Mouse (Mus musculus) limb, embryonic 15.5 days (tissue): ENCODE data around the gene Shbg. TPM values are rescaled to one million over a fixed set of nuclear protein-coding genes. Genes with fewer than 3 reads are reported as not detected.

Experiments
- ATAC-seq: fragments of 200-750 bp; cut with Nextera tagmentation; 2 replicates; pipeline ENCODE4 v1.8.0; 2017; ENCODE audit warnings: low read depth, moderate TSS enrichment; ENCODE audit not compliant: insufficient number of reproducible peaks, low FRiP score, low TSS enrichment
- H3K27ac ChIP-seq: fragments of 300-500 bp; sonication (generic); 2 replicates; pipeline ENCODE4 v1.5.1; 2015; ENCODE audit warnings: moderate library complexity, mild to moderate bottlenecking, inconsistent platforms
- H3K27me3 ChIP-seq: fragments of 300-500 bp; sonication (generic); 2 replicates; pipeline ENCODE4 v1.6.1; 2015; ENCODE audit warnings: inconsistent platforms
- H3K36me3 ChIP-seq: fragments of 300-500 bp; sonication (generic); 2 replicates; pipeline ENCODE4 v1.6.1; 2015; ENCODE audit warnings: inconsistent platforms
- H3K4me1 ChIP-seq: fragments of 300-500 bp; sonication (generic); 2 replicates; pipeline ENCODE4 v1.6.1; 2015; ENCODE audit warnings: inconsistent platforms
- H3K4me2 ChIP-seq: fragments of 300-500 bp; sonication (generic); 2 replicates; pipeline ENCODE4 v1.6.1; 2015; ENCODE audit warnings: mild to moderate bottlenecking, inconsistent platforms
- H3K4me3 ChIP-seq: fragments of 300-500 bp; sonication (generic); 2 replicates; pipeline ENCODE4 v1.5.1; 2015; ENCODE audit warnings: mild to moderate bottlenecking, inconsistent platforms
- H3K9ac ChIP-seq: fragments of 300-500 bp; sonication (generic); 2 replicates; pipeline ENCODE4 v1.6.1; 2015; ENCODE audit warnings: inconsistent platforms
- H3K9me3 ChIP-seq: fragments of 300-500 bp; sonication (generic); 2 replicates; pipeline ENCODE4 v1.6.1; 2016; ENCODE audit warnings: inconsistent platforms
- WGBS: fragments of 180-500 bp; shearing (Covaris S2); methylation state at CpG from one replicate; pipeline ENCODE4 v1.1.7; 2015; 5-methylcytosine and 5-hydroxymethylcytosine counted together
- polyA plus RNA-seq: library from polyadenylated mRNA; unstranded; fragments of >200 nt; fragmentation: Nextera tagmentation; extraction: Ambion mirVana; gene quantifications from 2 replicates; pipeline ENCODE4 v1.2.1, GENCODE M21; 2015

Gene Shbg
- polyA plus RNA-seq, 1 experiment from 2014 or later: not detected

DNA sequence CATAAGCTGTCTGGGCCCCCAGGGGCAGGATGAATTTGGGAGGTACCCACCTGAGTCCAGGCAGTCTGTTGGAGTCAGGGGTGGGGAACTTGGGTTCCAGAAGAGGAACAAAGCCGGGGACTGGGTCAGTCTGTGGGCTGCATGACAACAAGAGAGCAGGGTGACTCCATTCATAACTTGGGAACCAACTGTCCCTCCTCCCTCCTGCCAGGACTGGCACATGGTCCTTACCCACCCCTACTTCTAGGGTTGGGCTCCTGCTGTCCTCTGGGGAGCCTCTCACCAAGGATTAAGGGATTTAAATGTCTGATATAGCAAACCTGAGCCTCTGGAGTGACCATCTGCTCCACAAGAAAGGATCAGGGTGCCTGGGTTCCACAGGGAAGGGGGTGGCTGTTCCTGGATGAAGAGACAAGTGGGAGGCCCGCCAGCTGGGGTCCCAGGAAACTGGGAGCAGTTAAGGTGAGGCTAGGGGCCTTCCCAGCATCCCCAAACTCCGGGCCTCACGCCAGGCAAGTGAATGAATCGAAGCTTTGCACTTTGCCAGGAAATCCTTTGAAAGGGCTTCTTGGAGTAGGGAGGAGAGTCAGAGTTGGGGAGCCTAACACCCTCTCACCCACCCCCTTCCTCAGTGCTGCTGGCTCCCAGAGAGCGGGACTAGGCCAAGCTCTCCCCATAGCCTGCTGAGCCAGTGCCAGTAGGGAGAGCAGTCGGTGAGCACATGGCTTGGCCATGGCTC, 25.6 kb downstream of the Shbg start:
- H3K27ac ChIP-seq: peak overlapping the region; percentile 5
- peaks cover 72% of the 10 kb centered on the region for H3K36me3 ChIP-seq
- no peak overlapping the region for H3K9ac ChIP-seq
- no peak overlapping the region for H3K4me2 ChIP-seq
- ATAC-seq: 0 out of 2 replicates have a peak, but pooled peaks have one; percentile 30
- no peaks in the 10 kb centered on the region for H3K4me1 ChIP-seq
- WGBS: 74% methylated on average over 7 of the region's 7 CpGs
- no peak overlapping the region for H3K4me3 ChIP-seq
- no peaks in the 10 kb centered on the region for H3K27me3 ChIP-seq
- H3K9me3 ChIP-seq: no peaks in the 10 kb centered on the region

DNA sequence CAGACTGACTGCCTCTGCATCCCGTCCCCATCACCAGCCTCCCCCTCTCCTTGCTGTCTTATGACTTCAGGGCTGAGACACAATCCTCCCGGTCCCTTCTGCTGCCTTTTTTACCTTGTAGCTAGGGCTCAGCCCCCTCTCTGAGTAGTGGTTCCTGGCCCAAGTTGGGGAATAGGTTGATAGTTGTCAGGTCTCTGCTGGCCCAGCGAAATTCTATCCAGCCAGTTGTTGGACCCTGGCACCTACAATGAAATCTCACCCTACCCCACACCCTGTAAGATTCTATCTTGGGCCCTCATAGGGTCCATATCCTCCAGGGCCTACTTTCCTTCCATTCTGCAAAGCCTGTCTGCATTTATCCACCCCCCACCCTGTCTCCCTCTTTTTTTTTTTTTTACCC, 26.3 kb downstream of the Shbg start:
- Histone ChIP-seq H3K27me3 (no peaks in the 10 kb centered on the region), H3K4me3 (no peak overlapping the region), H3K27ac (no peak overlapping the region), H3K4me2 (no peak overlapping the region), H3K9me3 (no peaks in the 10 kb centered on the region), H3K36me3 (peaks cover 78% of the 10 kb centered on the region), H3K4me1 (no peaks in the 10 kb centered on the region), H3K9ac (no peak overlapping the region)
- no peak for ATAC-seq
- WGBS: 82% methylated on average over 3 of the region's 3 CpGs

DNA sequence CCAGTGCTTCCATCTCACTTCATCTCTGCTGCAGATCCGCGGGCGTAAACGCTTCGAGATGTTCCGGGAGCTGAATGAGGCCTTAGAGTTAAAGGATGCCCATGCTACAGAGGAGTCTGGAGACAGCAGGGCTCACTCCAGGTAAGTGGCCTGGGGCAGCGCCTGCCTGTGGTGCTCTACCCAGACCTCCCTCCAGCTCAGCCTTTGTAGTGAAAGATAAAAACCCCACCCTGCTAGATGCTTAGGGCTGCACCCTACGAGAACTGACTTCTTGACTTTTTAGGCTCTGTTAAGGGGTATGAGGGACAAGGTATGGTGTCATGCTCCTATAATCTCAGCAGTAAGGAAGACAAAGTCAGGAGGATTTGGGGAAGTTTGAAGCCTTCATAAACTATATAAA, 27.1 kb downstream of the Shbg start:
- peaks cover 79% of the 10 kb centered on the region for H3K36me3 ChIP-seq

DNA sequence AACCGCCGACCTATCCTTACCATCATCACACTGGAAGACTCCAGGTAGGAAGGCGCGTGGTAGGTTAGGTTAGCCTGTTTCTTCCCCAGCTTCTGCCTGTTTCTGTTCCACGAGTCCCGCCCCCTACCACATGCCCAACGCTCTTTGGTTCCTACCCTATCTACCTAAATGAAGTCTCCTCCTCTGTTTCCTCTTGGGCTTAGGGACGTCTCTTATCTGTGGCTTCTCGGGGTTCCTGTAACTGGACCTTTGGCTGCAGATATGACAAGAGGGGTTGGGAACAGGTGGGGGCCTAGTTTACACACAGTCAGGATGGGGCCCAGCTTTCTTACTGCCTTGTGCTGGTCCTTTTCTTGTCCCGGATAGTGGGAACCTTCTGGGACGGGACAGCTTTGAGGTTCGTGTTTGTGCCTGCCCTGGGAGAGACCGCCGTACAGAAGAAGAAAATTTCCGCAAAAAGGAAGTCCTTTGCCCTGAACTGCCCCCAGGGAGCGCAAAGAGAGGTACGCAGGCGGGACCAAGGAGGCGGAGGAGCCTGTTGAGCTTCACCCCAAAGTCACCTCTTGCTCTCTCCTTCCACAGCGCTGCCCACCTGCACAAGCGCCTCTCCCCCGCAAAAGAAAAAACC, 28.4 kb downstream of the Shbg start:
- Histone ChIP-seq H3K27me3 (no peaks in the 10 kb centered on the region), H3K27ac (no peak overlapping the region), H3K4me3 (no peak overlapping the region), H3K9me3 (no peaks in the 10 kb centered on the region), H3K4me2 (no peak overlapping the region), H3K36me3 (peaks cover 74% of the 10 kb centered on the region), H3K9ac (no peak overlapping the region), H3K4me1 (no peaks in the 10 kb centered on the region)
- 90% methylated on average over 22 of the region's 22 CpGs for WGBS
- ATAC-seq: no peak

More for the DNA sequence above, 27.1 kb downstream of the Shbg start:
- H3K27me3 ChIP-seq: no peaks in the 10 kb centered on the region
- H3K4me2 ChIP-seq: no peak overlapping the region
- ATAC-seq: no peak
- no peaks in the 10 kb centered on the region for H3K4me1 ChIP-seq
- H3K27ac ChIP-seq: no peak overlapping the region
- H3K9me3 ChIP-seq: no peaks in the 10 kb centered on the region
- WGBS: 93% methylated on average over 8 of the region's 8 CpGs
- no peak overlapping the region for H3K4me3 ChIP-seq
- no peak overlapping the region for H3K9ac ChIP-seq

DNA sequence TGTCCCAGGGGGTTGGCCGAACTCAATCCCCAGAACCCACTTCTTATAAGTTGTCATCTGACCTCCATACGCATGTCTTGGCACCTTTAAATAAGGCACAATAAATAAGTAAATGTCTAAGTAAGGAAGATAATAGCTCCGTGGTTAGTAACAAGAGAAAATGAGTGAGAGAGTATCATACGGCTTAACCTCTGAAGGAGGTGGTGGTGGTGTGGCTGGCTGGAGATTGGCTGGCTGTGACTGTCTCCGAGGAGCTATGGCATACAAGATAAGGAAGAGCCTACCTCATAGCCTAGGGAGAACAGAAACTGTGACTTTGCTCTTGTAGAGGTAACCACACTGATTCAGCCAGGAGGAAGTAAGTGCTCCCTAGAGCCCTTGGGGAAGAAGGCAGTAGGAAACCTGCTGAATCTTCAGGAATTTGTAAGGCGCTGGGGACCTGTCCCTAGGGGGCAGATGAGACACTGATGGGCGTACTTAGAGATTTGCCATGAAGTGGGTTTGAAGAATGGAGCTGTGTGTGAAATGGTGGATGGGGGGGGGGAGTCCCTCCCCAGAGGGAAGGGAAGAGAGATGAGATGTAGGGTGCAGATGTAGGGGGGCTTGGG, 31.9 kb downstream of the Shbg start:
- peaks cover 51% of the 10 kb centered on the region for H3K36me3 ChIP-seq
- H3K4me2 ChIP-seq: no peak overlapping the region
- no peak overlapping the region for H3K4me3 ChIP-seq
- no peak overlapping the region for H3K27ac ChIP-seq
- WGBS: 84% methylated on average over 7 of the region's 7 CpGs
- H3K9ac ChIP-seq: no peak overlapping the region
- ATAC-seq: no peak
- no peaks in the 10 kb centered on the region for H3K9me3 ChIP-seq
- 0 out of 2 replicates have a peak, but pooled peaks cover 8% of the 10 kb centered on the region for H3K4me1 ChIP-seq
- H3K27me3 ChIP-seq: no peaks in the 10 kb centered on the region

DNA sequence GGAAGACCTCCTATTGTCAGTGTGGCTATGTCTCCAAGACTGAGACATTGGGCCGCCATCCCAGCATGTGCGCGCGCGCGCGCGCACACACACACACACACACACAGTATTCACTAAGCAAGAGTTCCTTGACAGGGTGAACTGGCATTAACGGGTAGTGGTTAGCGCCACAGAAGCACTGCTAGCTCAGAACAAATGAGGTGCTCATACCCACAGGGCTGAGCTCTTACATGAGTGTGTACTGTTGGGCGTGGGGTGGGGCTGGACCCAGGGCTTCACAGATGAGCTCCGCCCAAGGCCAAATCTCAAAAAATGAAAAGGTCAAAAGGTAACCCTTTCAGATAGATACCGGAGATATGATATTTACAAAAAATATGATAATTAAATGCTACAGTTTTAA, 32.8 kb downstream of the Shbg start:
- ATAC-seq: no peak
- WGBS: 95% methylated on average over 13 of the region's 13 CpGs
- Histone ChIP-seq H3K27me3 (no peaks in the 10 kb centered on the region), H3K27ac (no peak overlapping the region), H3K4me2 (no peak overlapping the region), H3K4me1 (0 out of 2 replicates have a peak, but pooled peaks cover 8% of the 10 kb centered on the region), H3K9me3 (no peaks in the 10 kb centered on the region), H3K9ac (no peak overlapping the region), H3K36me3 (peaks cover 42% of the 10 kb centered on the region), H3K4me3 (no peak overlapping the region)

DNA sequence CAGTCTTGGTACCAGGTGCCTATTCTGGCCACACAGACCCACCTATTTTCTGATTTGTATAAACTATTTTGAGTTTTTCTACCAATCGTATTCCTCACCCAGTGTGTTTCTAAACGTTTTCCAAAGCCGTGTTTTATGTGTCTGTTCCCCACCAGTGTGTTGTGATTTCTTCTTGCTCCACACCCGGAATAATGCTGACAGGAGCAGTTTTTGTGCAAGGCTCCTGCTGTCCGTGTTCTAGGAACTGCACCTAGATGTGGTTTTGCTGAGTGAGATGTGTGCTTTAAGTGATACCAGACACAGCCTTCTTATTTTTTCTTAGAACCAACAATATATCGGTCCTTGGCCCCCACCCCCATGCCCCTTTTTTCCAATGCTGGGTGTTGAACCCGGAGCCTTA, 33.7 kb downstream of the Shbg start:
- H3K4me1 ChIP-seq: 0 out of 2 replicates have a peak, but pooled peaks cover 8% of the 10 kb centered on the region
- no peak for ATAC-seq
- peaks cover 33% of the 10 kb centered on the region for H3K36me3 ChIP-seq
- H3K9ac ChIP-seq: no peak overlapping the region
- WGBS: 78% methylated on average over 7 of the region's 7 CpGs
- no peak overlapping the region for H3K4me2 ChIP-seq
- H3K27me3 ChIP-seq: no peaks in the 10 kb centered on the region
- no peak overlapping the region for H3K4me3 ChIP-seq
- no peaks in the 10 kb centered on the region for H3K9me3 ChIP-seq
- no peak overlapping the region for H3K27ac ChIP-seq

DNA sequence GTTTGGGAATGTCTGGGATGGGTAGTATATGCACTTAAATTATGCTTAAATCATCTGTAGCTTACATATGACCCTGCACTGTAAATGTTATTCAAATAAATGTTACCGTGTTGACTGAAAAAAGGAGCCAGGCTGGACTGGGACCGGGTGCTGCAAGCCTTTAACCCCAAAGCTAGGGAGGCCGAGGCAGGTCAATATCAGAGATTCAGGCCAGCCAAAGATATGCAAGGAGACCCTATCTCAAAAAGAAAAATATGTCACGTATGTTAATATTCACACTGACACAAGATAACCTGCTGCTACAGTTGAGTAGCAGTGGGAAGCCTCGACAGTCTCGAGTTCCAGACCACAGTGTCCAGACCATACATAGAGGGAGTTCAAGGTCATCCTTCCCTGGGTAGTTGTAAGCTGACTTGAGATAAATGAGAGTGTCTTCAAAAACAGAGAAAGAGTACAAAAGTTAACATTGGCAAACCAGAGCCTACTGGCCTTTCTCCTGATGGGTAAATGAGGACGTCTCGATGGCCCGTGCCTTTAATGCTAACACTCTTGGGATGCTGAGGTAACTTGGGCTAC, 35.4 kb downstream of the Shbg start:
- Histone ChIP-seq H3K36me3 (peaks cover 16% of the 10 kb centered on the region), H3K4me1 (peaks cover 22% of the 10 kb centered on the region), H3K27ac (no peak overlapping the region; the same call in 1 of the 2 replicates), H3K9me3 (no peaks in the 10 kb centered on the region), H3K4me3 (peak overlapping the region; percentile 77), H3K9ac (peak overlapping the region; percentile 52; the same call in 1 of the 2 replicates), H3K27me3 (no peaks in the 10 kb centered on the region), H3K4me2 (peak overlapping the region; percentile 80)
- WGBS: 66% methylated on average over 9 of the region's 9 CpGs
- no peak for ATAC-seq

DNA sequence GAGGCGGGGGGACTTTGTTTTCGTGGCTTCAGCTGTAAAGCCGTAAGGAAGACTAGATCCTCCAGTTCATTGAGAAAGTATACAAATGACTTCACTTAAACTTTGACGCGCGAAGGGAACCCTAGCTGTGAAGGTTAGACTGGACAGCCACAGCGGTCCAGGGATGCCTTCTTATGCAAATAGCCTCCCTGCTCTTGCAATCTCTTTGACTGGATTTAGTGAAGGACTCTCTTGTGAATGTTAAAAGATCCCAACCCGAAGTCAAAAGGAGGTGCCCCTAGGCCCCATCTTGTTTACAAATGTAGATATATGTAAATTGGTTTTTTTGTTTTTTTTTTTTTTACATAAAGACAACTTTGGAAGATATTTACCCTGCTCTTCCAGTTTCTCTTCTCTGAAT, 35.9 kb downstream of the Shbg start:
- no peaks in the 10 kb centered on the region for H3K9me3 ChIP-seq
- H3K9ac ChIP-seq: peak overlapping the region; percentile 52
- peak overlapping the region; percentile 77 for H3K4me3 ChIP-seq
- H3K27me3 ChIP-seq: no peaks in the 10 kb centered on the region
- peak overlapping the region; percentile 96 for H3K27ac ChIP-seq
- H3K36me3 ChIP-seq: peaks cover 11% of the 10 kb centered on the region
- WGBS: under 1% methylated on average over 8 of the region's 8 CpGs
- no peak for ATAC-seq
- H3K4me2 ChIP-seq: peak overlapping the region; percentile 80
- H3K4me1 ChIP-seq: peaks cover 27% of the 10 kb centered on the region

DNA sequence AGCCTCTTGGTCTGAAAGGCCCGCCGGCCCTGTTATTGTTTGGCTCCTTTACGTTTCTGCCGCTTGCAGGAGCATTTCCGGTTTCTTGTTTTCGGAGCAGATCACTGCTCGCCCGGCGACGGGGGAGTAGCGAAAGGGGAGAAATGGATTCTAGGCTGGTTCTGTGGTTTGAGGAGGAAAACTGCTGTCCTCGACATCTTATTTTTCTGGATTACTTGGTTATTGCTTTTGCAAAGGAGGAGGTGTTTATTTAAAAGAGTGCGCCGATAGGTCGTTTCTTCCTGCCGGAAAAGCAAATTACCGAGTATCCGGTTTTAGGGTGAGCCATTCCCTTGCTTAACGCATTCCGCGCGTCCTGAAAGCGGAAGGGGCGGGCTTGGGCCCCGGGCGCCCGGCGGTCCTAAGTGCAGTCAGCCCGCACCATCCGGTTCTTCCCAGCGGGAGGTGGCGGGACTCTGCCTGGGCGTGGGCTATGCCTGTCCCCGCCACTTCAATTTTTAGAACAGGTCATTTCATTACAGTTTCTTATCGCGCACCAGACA, 36.5 kb downstream of the Shbg start:
- Histone ChIP-seq H3K4me3 (peak overlapping the region; percentile 77), H3K27me3 (no peaks in the 10 kb centered on the region), H3K36me3 (peaks cover 8% of the 10 kb centered on the region; the same call in 1 of the 2 replicates), H3K27ac (peak overlapping the region; percentile 96), H3K9ac (peak overlapping the region; percentile 65), H3K4me1 (peaks cover 32% of the 10 kb centered on the region), H3K9me3 (no peaks in the 10 kb centered on the region), H3K4me2 (peak overlapping the region; percentile 80)
- WGBS: under 1% methylated on average over 36 of the region's 36 CpGs
- peak; percentile 86 for ATAC-seq

DNA sequence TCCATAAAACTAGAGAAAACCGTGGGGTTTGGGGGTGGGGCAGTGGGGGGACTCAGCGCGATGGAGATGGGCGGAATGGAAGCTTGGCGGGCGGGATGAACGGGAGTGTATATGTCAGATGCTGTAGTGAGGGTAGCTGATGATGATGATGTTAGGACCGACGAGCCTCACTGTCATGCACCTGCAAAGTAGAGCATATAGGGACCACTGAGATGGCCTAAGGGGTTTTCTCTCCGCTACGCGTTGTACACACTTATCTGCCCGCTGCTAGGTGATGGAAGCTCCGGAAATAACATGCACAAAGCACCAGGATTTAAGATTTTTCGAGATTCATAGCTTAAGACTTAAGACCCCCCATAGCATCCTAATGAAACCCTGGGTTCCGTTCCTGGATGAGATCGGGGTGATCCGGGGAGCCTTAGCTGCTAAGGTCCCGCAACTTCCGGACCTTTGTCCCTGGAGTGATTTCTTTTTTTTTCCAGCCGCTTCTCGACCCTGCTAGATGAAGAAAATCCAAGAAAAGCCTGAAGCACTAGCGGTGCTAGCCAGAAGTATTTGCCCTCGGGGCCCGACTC, 37.0 kb downstream of the Shbg start:
- Histone ChIP-seq H3K27me3 (no peaks in the 10 kb centered on the region), H3K4me1 (peaks cover 33% of the 10 kb centered on the region), H3K27ac (peak overlapping the region; percentile 96), H3K9ac (peak overlapping the region; percentile 65), H3K9me3 (no peaks in the 10 kb centered on the region), H3K4me3 (peak overlapping the region; percentile 77), H3K4me2 (peak overlapping the region; percentile 80), H3K36me3 (peaks cover 11% of the 10 kb centered on the region; the same call in 1 of the 2 replicates)
- WGBS: under 1% methylated on average over 25 of the region's 25 CpGs
- no peak for ATAC-seq
